Mouse (Mus musculus): Measurements from ENCODE around the gene Ubald1. TPM values are rescaled to one million over a fixed set of nuclear protein-coding genes. Genes with fewer than 3 reads are reported as not detected.

Ubald1 gene
- total RNA-seq (2021) = 10 to 100 TPM; 32.8 to 37.8 TPM
- polyA plus RNA-seq (2012; rRNA removed) = 59.7 and 68.0 TPM in 2 replicates
- long read RNA-seq, full-length matches to known transcripts = 17 of 26 reads
- long read RNA-seq, partial matches to known transcripts = 7 of 26 reads
- long read RNA-seq, other reads (novel, unspliced or antisense) = 2 of 26 reads

DNA sequence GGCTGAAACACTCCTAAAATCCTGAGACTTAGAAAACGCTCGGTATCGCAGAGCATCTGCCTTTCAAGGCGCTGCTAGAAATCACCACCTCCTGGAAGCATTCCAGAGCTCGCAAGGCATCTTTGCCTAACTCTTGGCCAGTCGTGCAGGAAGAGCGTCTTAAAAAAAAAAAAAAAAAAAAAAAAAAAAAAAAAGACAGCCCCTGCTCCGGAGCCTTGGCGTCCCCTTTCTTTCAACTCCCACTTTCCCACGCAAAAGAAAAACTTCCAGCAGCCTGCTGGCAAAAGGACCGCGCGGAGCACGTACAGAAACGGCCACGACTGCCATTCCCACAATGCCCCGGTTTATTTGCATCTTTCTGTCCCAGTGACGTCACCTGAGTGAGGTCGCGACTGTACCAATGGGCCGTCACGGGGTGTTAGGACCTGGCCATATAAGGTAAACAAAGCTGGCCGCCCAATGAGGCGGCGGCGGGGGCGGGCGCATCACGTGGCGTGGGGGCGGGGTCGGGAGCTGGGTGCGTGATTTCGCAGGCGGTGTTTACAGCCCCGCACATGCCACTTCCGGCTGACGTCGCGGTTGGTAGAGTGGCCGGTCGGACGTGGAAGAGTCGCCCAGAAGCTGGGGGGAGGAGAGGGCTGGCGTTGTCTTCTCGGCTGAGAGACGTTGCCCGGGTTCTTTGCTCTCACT lies at the start of gene Ubald1:
TSS of gene Ubald1 (minus strand) at position 180 of the 690 bp plus-strand sequence.
- DNase-seq = peak; percentile 98

DNA sequence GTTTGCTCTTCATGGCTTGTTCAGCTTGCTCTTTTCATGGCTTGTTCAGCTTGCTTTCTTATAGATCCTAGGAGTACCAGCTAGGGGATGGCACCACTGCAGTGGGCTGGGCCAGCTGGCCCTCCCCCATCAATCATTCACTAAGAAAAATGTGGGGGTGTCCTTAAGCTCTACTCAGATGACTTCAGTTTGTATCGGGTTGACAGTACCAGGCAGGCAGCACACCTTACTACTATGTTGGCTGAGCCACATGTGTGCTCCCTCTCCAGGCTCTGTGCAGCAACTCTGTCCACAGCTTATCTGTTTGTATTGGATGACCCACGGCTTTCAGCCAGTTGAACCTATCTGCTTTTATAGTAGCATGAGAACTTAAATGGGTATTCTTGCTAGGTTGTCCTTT lies 48.4 kb upstream of the Ubald1 start:
- no peak for DNase-seq

DNA sequence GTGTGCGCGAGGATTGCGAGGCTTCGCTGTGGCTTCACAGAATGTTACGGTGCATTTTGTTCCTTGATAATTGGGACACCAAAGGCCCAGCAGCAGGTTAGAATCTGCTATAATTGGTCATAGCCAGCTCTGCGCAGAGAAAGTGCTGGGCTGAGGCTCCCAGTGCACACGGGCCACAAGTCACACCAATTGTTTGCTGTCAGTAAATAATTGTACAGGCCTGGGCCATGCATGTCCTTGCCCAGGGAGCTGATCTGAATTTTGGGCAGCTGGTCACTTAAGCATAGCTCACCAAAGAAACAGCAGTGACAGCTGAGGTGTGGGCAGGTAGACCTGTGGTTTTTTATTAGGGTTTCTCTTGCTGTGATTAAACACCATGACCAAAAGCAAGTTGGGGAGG lies 47.9 kb upstream of the Ubald1 start:
- no peak for DNase-seq

DNA sequence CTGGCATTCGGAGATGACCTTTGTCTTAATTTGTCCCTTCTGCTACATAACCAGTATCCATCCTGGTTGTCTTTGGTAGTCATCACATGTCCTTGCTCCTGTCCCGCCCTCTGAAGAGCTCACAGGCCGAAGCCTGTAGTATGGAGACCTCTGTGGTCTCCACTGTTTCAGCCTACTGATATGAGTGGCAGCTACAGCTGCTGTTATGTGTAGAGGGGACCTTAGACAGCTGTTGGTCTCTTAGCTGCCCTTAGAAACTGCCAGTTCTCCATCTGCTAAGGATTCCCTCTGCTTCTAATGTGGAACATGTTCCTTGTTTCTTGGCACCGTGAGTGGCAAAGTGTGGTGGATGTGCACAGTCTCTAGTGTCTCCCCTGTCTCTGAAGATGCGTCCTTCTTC lies 43.9 kb upstream of the Ubald1 start:
- no peak for DNase-seq

DNA sequence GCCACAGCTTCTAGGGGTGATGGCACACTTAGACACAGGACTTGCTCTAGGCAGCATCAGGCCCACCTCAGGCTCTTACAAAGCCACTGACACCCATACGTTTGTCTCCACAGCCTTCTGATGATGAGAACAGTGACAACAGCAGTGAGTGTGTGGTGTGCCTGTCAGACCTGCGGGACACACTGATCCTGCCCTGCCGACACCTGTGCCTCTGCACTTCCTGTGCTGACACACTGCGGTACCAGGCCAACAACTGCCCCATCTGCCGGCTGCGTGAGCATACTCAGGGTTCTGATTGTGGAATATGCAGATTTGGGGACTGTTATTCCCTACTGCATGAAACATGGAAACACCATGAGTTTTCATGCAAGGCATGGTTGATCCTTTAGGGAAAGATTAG lies 42.4 kb upstream of the Ubald1 start:
- DNase-seq = no peak

DNA sequence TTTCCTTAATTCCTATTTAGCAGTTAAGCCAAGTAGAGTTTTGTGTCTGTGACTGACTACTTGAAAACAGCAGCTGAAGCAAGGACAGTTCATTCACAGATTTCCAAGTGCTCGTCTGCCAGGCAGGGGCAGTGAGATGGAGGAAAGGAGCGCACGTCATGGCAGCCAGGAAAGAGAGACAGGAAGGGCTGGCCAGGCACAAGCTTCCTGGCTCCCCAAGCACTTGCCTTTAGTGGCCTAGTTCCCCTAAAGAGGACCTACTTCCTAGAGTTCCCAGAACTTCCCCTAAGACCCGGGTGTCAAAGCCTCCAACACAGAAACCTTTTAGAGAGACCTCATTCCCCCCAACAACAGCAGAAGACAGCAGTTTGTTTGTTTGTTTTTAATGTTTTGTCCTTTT lies 40.4 kb upstream of the Ubald1 start:
- no peak for DNase-seq

DNA sequence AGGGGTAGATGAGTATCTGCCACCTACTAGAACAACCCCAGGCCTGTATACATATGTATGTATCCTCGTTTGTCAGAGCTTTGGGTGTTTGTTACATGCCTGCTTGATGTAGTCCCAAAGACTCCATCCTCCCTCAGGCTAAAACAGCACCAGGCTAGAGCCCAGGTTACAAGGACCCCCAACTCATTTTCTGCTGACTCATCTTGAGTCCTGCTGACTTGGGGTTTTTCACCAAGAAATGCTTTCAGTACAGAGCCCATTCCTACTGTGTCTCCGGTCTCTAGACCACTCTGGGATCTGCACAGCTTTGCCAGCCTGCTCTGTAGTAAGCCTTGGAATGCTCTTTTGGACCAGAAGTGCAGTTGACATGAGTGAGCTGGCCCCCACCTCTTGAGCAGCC lies 36.5 kb upstream of the Ubald1 start:
- DNase-seq = no peak

- no peak for DNase-seq
Observed at GRCm38 (mm10) chr16:4915931-4916330, 35.8 kb upstream of the Ubald1 start.

DNA sequence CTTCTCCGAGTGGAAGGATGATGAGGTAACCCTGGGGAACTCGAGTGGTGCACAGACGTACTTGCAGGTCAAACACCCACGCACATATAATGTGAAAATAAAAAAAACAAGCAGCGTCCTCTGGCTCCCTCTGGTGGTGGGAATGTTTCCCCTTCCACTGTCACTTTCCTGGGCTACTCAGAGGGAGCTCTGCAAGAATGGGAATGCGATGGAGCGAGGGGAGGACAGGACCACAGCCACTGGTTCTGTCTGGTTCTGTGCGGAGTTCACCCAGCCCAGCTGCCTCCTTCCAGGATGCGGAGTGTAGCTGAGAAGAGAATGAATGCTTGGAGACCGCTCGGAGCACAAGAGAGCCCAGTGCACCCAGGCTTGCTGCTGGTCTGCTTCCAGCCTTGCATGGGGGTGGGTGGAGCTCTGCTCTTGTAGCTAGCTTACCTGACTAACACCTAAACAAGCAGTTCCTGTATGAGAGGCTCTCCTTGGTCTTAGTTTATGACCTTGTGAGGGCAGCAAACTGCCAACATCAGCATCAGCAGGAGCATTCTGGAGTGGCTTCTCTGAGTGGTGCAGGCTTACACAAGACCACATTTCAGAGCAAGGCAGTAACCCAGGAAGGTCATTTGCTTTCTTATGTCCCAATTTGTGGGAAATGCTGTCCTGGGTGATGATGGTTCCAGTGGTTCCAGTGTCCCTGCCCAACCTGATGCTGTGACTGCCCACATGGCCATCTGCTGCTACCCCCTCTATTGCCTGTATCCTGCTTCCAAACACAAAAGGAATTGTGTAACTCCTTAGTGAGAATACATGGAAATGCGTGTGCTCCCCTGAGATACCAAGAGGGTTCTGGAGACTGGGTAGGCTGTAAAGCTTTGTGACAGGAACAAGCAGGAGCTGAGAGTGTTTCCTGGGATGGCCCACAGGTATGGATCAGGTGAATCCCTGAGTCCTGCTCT lies 33.9 kb upstream of the Ubald1 start:
- peak; percentile 86 for DNase-seq

DNA sequence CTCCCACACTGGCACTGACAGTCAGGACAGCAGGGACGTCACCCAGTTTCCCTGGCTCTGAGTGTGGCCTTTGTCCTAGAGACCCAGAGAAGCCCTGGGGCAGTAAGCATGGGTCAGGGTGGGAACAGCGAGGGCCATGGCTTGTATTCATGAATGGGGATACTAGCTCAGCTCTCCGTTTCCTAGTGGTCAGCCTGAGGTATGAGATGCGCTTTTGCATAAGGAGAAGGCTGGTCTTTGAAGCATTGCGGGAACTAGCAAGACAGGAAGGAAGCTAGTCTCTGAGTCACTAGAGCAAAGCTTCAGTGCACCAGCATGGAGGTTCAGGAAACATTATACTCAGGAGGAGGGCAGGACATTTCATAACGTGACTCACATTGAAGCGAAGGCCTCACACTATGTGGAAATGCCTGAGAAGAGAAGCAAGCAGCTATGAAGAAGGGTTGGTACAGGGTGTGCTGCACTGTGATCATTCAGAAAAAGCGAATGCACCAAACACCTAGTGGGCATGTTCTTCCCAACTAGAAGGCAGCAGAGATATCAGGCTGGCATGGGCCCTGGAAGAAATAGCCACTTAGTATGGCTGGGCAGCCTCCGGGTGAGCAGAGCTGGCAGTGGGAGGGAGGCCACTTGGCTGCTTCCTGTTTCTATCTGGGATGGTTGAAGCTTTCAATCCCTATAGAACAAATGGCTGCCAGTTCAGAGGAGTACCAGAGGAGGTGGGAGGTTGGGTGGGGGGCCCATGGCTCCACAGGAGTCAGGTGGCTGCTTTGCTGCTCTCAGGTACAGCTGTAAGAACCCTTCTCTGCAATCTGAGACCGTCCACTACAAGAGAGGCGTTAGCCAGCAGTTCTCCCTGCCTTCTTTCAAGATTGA lies 33.0 kb upstream of the Ubald1 start:
- DNase-seq = peak; percentile 58

GRCm38 (mm10) chr16:4912074-4912648 lies 32.0 kb upstream of the Ubald1 start:
- no peak for DNase-seq

DNA sequence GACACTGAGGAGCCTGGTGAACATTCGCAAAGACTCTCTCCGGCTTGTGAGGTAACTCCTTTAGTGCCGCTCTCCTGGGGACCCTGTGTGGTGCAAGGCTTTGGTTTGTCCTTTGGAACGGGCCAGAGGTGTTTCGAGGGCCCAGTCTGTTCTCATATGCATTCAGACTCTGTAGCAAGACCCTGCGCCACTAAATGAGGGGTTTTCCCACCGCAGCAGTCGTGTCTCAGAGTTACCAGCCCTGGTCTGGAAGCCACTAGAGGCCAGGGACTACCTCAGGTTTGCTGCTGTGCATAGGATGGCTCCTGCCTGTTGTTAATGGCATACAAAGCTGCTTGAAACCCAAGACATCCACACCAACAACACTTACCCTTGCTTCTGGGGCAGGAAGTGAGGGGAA lies 30.6 kb upstream of the Ubald1 start:
- no peak for DNase-seq

GRCm38 (mm10) chr16:4909745-4910144 lies 29.6 kb upstream of the Ubald1 start:
- DNase-seq = no peak

GRCm38 (mm10) chr16:4907972-4908371 lies 27.9 kb upstream of the Ubald1 start:
- no peak for DNase-seq

DNA sequence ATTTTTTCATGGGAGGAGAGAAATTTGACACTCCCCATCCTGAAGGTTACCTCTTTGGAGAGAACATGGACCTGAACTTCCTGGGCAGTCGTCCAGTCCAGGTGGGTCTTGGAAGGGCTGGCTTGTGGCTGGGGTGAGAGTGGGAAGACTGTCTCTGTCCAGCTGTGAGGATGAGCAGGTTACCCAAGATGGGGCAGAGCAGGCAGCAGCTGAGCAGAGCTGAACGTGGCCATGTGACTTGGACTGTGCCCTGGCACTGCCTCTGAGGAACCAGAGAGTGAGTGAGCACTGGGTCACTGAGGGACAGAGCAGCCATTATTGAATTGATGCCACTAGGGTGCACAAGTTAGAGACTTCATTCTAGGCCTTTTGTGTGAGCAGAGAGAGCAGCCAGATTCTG lies 27.3 kb upstream of the Ubald1 start:
- DNase-seq = no peak

DNA sequence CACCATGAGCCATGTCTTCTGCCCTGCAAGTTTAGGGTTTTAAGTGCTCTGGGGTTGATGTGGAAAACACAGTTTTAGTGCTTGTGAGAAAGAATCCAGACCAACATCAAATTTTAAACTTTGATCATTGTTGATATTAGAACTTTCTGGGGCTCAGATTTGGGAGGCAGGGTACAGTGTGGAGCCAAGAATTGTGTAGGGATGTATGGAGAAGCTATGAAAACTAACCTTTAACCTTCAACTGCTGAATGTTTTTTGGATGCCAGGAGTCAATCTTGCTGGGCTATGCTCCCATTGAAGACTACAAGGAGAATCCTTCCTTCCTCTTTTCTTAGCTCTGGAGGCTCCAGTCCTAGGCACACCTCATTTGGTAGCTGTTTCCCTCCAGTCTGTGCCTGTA lies 26.4 kb upstream of the Ubald1 start:
- DNase-seq = no peak

DNA sequence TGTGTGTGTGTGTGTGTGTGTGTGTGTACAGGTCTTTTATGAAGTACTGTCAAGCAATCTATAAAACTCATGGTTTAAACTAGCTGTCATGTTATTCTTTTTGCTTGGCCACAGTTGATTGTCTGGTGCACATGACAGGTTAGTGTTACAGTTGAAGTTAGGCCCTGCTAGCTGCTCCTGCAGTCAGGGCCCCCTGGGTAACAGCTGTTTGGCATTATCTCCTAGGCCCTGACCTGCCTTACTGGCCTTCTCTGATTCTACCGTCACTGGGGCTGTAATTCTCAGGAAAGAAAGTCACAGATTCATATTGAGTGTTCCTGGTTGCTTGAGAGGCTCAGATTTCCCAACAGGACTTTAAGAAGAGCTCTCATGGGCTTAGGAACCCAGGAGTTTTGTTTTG lies 25.5 kb upstream of the Ubald1 start:
- no peak for DNase-seq

DNA sequence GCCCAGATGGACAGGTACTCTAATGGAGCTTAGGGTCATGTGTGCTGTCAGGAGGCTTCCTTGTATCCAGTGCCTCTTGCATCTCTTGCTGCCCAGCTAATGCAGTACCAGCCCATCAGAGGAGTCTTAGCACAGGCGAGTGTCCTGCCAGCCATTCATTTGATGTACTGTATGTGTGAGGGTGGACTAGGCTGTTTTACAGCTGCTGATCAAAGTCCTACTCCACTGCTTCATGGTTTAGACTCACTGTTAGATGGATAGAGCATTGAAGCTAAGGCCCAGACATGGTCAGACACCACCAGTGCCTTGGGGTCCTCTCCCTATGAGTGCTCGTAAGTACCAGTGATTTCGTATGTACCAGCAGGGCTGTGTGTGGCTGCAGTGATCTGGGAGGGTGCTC lies 24.8 kb upstream of the Ubald1 start:
- DNase-seq = no peak

GRCm38 (mm10) chr16:4903491-4904102 lies 23.5 kb upstream of the Ubald1 start:
- peak; percentile 52 for DNase-seq

DNA sequence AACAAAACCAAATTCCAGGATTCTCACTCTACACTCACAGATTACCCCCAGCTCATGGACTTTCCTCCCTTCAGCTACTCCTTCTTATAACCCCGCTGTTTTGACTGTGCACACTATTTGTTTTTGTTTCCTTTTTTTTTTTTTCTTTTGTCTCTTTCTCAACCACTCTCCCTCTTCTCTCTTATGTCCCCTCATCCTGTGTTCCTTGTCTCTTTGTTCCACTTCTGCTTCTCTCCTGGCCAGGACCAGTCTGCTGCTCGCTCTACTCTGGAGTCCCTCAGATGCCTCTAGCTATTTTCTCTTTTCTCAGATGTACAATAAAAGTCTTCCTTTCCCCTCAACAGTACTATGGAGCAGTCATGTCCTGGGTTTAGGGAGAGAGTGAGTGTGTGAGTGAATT lies 22.3 kb upstream of the Ubald1 start:
- DNase-seq = no peak

DNA sequence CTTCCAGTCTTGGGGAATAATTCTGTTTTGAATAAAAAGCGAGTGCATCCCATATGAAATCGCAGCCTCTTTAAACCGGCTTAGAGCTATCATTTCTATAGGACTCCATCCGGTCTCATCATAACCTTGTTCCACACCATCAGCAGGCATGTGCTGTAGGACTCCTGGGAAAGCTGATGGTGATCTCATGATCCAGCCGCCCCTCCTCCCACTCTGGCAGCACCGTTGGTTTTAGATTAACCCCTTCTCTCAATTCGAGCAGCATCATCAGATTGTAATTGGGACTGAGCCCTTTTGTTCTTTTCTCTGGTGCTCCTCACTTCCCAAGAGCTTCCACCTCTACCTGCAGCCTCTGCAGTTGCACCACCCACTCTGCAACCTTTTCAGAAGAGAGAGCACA lies 21.1 kb upstream of the Ubald1 start:
- no peak for DNase-seq

Measured in adrenal gland, adult 2 months (tissue).